ENCODE assay signal across 1 mouse cellular context in genomic region chr7:135511723-135512122, GRCm38 (mm10).
TF ChIP-seq lines count a peak whose summit lies in the region.

No protein-coding gene starts in this region.

TF ChIP-seq in CH12.LX, 34 proteins besides CTCF, POLR2A, EP300 and RAD21 (continued from another document):
- TF ChIP-seq ZNF384 (IDR thresholded peaks at IDR 0.05; ENCODE audit: low read depth, low read length) (no peak), SIN3A (IDR thresholded peaks at IDR 0.05; ENCODE audit: low read length) (no peak), CHD1 (IDR thresholded peaks at IDR 0.05; ENCODE audit: low read depth, low read length) (no peak), JUND (conservative IDR thresholded peaks at IDR 0.05; ENCODE audit: low read depth, low read length) (no peak)
